In genomic region chr6:114712242-114713050, GRCm38 (mm10) we compare ENCODE assay signal across 16 mouse cellular contexts.
DNase-seq lines count a peak whose midpoint lies in the region; ATAC-seq lines count a peak whose summit lies in the region.
"Had no signal": no experiment of that assay in that cellular context is flagged by ENCODE, and none has a peak within 500 bp of the region (broad histone marks: within the 10 kb centered on the region; RNA-seq: fewer than 3 reads in every experiment).

No protein-coding gene starts in this region.

- H3K9me3 ChIP-seq in hindbrain, embryonic 13.5 days: no peaks in the 10 kb centered on the region
- no peaks in the 10 kb centered on the region for H3K9me3 ChIP-seq in hindbrain, embryonic 11.5 days (ENCODE audit: control insufficient read depth, low read length)
- H3K9me3 ChIP-seq: embryonic facial prominence, embryonic 13.5 days; midbrain, embryonic 13.5 days had no signal

- no peak overlapping the region for H3K4me2 ChIP-seq in hindbrain, embryonic 13.5 days
- no peak overlapping the region for H3K4me2 ChIP-seq in hindbrain, embryonic 11.5 days (replicated peaks; ENCODE audit: low read depth, low read length)
- H3K4me2 ChIP-seq: embryonic facial prominence, embryonic 13.5 days; midbrain, embryonic 13.5 days had no signal

- 63% methylated on average over 4 of the region's 4 CpGs for WGBS in hindbrain, embryonic 13.5 days
- WGBS in hindbrain, embryonic 11.5 days: 67% methylated on average over 4 of the region's 4 CpGs

- H3K4me3 ChIP-seq in hindbrain, embryonic 13.5 days: no peak overlapping the region
- no peak overlapping the region for H3K4me3 ChIP-seq in hindbrain, embryonic 11.5 days (ENCODE audit: low read depth, low read length)
- H3K4me3 ChIP-seq: embryonic facial prominence, embryonic 13.5 days; heart, adult 2 months; midbrain, embryonic 13.5 days had no signal

- H3K9ac ChIP-seq in hindbrain, embryonic 13.5 days: no peak overlapping the region
- no peak overlapping the region for H3K9ac ChIP-seq in hindbrain, embryonic 11.5 days (ENCODE audit: low read depth, low read length)
- H3K9ac ChIP-seq: embryonic facial prominence, embryonic 13.5 days; midbrain, embryonic 13.5 days had no signal

- peaks cover 16% of the 10 kb centered on the region for H3K36me3 ChIP-seq in hindbrain, embryonic 13.5 days
- no peaks in the 10 kb centered on the region for H3K36me3 ChIP-seq in hindbrain, embryonic 11.5 days (ENCODE audit: control insufficient read depth, insufficient read depth, low read length)

- no peak for ATAC-seq in hindbrain, embryonic 13.5 days (ENCODE audit: low FRiP score)
- ATAC-seq in hindbrain, embryonic 11.5 days (ENCODE audit: low FRiP score): no peak
- ATAC-seq: midbrain, embryonic 13.5 days had no signal

- 0 out of 2 replicates have a peak, but pooled peaks cover 4% of the 10 kb centered on the region for H3K27me3 ChIP-seq in hindbrain, embryonic 13.5 days
- H3K27me3 ChIP-seq in hindbrain, embryonic 11.5 days (ENCODE audit: control insufficient read depth, insufficient read depth, low read length): no peaks in the 10 kb centered on the region
- H3K27me3 ChIP-seq: embryonic facial prominence, embryonic 13.5 days; midbrain, embryonic 13.5 days had no signal

- peak overlapping the region; percentile 3; the same call in 1 of the 2 replicates for H3K27ac ChIP-seq in hindbrain, embryonic 13.5 days
- H3K27ac ChIP-seq in hindbrain, embryonic 11.5 days (ENCODE audit: low read depth, low read length): no peak overlapping the region
- H3K27ac ChIP-seq: embryonic facial prominence, embryonic 13.5 days; heart, adult 2 months; midbrain, embryonic 13.5 days had no signal

- peaks cover 30% of the 10 kb centered on the region for H3K4me1 ChIP-seq in hindbrain, embryonic 13.5 days (replicated peaks)
- H3K4me1 ChIP-seq in hindbrain, embryonic 11.5 days (replicated peaks; ENCODE audit: control insufficient read depth, insufficient read depth, low read length): peaks cover 4% of the 10 kb centered on the region; the same call in 1 of the 2 replicates

- no peak for DNase-seq in hindbrain, embryonic 11.5 days (ENCODE audit: low spot score)
- peak; percentile 86 for DNase-seq in right cerebral cortex, adult 18-20 months
- DNase-seq in right cerebral cortex, postnatal 14 days: no peak
- DNase-seq in left cerebral cortex, adult 9 months (ENCODE audit: low spot score in 2 of 2): peak; percentile 61 to 87
- peak; percentile 91 for DNase-seq in telencephalon, adult 2 months (ENCODE audit: low read depth, low spot score)
- no peak for DNase-seq in thymus, adult 18-20 months
- DNase-seq in cerebellum, adult 8-10 months: no peak
- DNase-seq: cerebellum, postnatal 36 days; heart, adult 2 months; heart, postnatal 4 days; kidney, adult 8-10 months; liver; lung, postnatal 14 days had no signal

Comparison
In these comparisons a context has a peak if more than half of its experiments do, and no peak if none do; other contexts are left out.
1. DNase-seq: peak in right cerebral cortex, adult 18-20 months (single experiment), left cerebral cortex, adult 9 months (2 of 2) and telencephalon, adult 2 months (single experiment); none in hindbrain, embryonic 11.5 days (single experiment), right cerebral cortex, postnatal 14 days (single experiment), thymus, adult 18-20 months (0 of 2) and cerebellum, adult 8-10 months (single experiment).